Mouse (Mus musculus) gastrocnemius, postnatal 10 days (tissue): ENCODE measurements around the gene Cd3d. TPM values are rescaled to one million over a fixed set of nuclear protein-coding genes. Genes with fewer than 3 reads are reported as not detected.

ENCODE experiments used
- DNase-seq: peaks from one replicate; pipeline ENCODE4 v3.0.0; 2021; ENCODE audit warnings: mixed read lengths
- total RNA-seq, 2 experiments: library from RNA; stranded (reverse); gene quantifications; 2 replicates each; pipeline ENCODE4 v1.2.3; 2021

Cd3d gene
- total RNA-seq, 2 experiments from 2014 or later: 0.32 TPM; not detected in 1

DNA sequence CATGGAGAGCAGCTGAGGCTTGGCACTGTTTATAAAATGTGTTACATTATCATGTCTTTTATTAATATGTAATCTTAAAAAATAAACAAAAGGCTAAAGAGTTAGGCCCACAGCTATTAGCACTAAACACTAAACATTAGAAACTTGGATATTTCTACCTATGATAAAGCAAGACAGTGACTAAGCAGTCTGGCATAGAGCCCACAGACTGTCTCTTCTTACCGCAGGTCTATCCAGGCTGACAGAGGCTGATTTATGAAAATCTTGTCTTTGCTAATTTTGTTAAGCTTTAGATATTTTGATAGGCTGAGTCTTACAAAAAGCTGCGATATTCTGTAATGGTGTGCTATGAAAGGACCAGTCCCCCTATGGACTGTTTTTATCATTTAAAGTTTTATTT is 11.7 kb downstream of the Cd3d start:
- DNase-seq: no peak

DNA sequence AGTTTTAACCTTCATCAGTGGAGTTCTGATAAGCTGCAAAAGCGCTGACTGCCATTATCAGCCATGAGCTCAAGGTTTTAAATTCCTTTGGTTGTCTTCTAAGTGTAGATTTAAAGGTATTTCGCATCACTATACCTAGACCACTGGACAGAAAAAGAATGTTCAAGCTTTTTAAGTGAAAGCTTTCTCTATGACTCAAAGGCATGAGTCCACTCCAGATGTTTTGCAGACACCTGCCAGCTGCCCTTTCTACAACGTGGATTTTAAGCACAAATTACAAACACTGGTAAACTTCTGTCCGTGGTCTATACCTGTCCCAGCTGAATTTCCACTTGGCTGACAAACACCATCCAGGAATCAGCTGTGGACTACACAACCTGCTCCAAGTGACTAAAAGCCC is 13.4 kb downstream of the Cd3d start:
- no peak for DNase-seq

DNA sequence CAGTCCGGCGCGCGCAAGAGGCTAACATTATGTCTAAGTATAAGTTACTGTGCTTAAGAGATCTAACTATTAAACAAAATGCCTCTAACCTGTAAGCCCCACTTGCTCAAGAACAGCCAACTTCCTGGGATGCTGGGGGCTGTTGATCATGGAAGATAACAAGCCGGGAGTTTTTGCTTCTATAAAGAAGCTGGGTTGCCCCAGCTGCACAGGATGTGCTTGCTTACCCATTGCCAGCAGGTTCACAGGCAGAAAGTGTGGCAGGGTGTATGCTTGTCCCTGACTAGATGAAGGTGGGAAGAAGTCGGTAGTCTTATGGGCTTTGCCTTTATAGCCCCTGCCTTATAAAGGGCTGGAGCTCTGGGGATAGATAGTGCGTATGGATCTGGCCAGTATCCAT is 15.0 kb downstream of the Cd3d start:
- DNase-seq: no peak

DNA sequence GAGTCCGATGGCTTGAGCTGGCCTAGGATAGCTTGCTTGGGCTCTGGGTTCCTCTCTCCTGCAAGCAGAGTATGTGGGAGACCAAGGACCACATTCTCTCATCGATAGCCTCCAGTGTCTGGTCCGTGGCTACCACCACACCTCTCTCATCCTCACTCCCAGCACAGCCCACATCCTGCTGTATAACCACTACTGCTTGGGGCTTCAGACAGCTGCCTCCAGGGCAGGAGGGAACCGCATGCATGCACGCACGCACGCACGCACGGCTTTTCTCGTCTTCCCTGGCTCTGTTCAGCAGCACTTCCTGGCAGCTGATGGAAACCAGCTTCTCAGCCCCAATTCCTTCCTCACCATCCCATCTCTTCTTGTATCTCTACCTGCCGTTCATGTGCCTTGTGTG is 16.6 kb downstream of the Cd3d start:
- DNase-seq: no peak

DNA sequence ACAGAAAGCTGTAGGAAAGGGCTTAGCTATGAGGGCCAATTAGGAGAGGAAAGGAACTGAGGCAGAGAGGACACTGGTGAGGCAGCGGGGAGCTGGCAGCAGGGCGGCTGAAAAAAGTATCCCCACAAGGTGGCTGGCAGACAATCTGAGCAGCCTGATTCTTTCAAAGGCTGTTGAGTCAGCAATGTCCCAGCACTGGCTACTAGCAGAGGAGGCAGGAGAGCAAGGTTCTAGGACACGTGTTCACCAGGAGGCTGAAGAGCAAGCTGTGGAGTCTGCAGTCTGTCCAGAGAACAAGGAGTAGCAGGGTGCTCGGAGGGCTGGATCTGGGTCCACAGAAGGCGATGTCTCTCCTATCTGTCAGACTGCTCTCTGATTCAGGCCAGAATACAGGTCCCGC is 17.6 kb downstream of the Cd3d start:
- DNase-seq: no peak

DNA sequence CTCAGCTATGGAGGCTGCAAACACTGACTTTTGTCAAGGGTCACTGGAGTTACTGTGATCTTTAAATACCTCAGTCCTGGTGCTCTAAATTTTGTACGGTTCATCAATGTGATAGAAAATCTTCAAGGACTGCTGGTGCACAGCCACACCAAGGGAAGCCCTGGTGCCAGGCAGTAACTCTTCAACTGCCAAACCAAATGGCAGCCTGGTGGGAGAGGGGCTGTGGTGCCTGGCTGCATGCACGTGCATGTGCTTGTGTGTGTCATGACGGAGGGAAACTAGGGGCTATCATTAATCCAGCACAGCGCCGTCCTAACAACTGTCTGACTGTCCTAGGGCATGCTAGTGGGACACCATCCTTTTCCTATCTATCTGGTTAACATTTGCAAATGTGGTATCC is 18.2 kb downstream of the Cd3d start:
- DNase-seq: no peak

DNA sequence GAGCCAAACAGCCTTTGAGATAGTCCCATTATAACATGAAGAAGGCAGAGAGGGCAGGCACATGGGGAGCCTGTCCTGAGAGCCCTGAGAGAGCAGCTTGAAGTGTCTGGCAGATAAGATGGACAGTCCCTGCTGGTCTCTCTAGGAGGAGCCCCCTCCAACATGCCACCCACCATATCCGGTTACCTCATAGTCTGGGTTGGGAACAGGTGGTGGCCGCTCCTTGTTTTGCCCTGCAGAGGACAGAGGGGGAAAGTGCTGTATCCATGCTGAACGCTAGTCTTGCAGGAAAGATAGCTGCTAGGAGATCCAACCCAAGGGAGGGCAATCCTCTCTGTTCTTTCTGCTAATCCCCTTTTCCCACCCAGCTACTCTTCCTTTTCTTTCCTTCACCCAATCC is 18.7 kb downstream of the Cd3d start:
- no peak for DNase-seq

DNA sequence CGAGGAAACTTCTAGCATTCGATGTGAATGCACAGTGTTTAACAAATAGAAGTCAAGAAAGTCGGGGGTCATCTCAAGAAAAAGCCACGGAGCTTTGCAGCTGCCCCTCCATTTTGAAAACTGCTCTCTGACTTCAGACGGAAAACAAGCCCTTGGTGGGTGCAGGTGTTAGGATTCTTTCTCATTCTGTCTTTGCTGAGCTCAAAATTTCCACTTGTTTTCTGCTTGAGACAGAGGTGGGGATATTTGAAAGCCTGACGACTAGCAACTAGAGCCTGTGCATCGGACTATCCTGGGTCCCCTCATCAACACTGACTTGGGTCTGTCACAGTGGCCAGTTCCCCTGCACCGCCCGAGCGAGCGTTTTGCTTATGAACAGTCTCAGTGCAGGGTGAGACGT is 25.8 kb downstream of the Cd3d start:
- DNase-seq: no peak

DNA sequence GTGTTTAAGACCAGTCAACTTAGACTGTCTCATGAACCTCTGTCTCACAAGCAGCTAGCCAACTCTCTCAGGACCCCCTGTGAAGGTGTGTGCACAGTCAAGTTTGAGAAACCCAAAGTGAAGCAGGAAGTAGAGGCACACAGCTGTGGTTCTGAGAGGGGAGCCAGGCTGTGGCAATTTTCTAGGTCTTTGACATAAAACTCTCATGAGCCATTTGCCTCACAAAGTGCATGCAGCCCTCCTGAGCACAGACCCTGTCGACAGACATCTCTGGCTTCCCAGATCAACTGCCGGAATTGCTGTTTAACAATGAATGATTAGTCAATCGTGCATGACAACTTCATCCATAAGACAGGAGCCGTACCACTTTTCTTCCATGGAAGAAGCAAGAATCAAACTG is 26.8 kb downstream of the Cd3d start:
- DNase-seq: no peak

DNA sequence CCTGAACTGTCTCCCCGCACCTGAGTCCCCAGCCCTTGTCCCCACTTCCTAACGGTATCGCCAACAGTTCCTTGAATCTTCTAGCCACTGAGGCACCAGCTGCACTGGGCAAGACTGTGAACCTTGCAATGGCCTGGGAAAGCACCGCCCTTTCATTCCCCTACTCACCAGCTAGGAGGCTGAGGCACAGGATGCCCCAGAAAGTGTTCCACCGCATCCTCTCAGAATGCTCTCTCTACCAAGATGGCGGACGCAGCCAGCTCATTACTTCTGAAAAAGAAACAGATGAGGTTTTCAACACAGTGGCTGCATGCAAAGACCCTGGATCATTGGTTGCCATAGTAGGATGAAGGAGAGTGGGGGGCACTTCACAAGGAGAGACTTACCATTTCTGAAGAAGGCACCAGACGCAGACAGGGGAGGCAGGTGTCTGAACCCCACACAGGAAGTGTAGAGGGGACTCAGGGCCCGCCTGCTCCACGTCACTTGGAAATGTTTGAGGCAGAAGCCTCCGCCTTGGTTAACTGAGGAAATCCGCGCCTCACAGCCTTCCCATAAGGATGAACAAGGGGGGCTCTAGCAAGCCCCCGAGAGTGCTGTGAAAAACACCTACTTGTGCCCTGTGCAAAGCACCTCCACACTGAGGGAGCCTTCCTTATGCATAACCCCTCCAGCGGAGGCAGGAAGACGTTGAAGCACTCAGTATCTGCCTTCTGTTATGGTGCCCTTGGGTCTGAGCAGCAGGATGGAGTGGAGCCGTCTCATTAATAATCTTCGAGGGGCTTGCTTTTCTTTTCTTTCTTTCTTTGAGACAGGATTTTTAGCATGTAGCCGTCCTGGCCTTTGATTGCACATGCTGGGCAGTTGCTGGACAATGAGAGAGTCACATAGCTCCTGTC is 27.8 kb downstream of the Cd3d start, which contains the start of gene Cd3e:
Cd3e (minus strand) TSS at position 448 of the 899 bp plus-strand sequence.
- DNase-seq: no peak

DNA sequence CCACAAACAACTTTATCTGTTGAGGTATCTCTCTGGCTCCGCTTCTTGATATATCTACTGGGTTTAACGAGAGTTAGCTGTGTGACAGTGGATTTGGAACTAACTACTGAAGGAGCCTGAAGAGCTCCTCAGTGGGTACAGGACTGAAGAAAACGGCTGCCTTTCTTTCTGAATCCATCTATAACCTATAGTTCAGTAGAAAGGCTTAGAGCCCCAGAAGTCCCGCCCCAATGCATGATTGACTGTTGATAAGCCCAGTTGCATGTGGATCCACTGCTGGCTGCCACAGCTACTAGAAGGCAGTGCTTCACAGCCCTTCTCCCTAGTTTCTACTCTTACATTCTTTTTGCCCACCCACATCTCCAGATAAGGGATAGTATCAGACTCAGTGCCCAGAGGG is 28.9 kb downstream of the Cd3d start:
- DNase-seq: no peak

DNA sequence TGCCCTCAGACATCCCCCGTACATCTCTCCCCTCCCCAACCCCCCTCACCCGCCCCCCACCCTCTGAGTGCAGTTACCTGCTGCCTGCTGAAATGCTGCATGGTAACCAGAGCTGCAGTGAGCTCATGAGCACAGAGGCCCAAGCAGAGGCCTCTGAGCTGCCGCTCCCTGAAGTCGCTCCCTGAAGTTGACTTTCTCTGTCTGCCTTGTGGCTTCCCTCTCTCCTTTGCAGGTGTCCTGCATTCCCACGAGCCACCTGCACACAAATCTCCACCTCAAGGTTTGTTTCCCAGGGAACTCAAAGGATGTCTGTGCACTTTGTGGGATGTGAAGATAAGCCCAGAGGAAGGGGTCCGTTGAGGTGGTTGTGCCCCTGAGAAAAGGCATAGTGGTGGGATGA is 29.7 kb downstream of the Cd3d start:
- DNase-seq: no peak

DNA sequence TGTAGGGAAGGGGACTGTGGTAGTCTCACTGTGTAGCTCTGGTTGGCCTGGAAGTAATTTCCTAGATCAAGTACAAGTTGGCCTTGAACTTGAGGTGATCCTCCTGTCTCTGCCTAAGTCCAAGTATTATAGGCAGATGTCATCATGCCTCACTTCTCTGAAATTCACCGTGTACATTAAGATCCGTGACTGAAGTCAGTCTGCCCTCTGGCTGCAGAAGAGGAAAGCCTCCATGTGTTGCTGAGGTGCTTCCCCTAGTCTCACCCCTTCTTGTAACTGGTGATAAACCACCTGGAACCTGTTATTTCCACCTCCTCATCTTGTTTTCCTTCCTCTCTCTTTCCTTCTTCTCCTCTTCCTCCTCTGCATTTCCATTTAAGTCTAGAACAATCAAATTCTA is 33.3 kb downstream of the Cd3d start:
- DNase-seq: no peak

DNA sequence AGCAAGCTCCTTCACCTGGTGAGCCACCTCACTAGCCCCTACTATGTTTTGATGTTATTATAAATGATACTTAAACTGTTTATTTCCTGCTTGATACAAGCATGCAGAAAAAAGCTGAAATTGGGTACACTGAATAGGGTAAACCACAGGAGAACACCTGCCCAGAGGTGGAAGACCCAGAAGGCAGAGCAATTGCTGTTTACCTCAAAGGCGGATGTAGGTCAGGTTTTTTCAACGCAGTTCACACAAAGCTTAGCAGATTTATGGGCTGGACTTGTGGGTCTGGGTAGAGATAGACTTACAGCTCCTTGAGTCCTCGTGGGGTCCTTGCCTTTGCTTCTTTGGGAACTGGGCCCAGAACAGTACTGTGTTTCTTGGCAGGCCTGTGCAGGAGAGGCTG is 34.3 kb downstream of the Cd3d start:
- no peak for DNase-seq

DNA sequence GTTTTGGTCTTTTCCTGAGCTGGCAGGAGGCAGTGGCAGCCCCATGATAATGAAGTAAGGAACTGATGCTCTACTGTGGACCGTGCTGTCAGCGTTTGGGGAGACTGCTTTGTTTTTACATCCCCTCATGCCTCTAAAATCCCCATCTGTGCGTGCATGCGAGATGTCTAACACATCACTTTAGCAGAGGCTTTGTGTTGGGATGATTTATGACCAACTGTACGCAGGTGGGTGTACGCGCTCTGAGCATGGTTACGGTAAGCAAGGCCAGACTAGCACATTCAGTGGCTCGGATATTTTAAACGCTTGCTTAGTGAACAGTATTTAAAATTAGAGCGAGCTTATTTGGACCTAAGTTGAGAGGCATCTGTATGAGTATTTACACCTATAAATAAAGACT is 36.4 kb downstream of the Cd3d start:
- no peak for DNase-seq

DNA sequence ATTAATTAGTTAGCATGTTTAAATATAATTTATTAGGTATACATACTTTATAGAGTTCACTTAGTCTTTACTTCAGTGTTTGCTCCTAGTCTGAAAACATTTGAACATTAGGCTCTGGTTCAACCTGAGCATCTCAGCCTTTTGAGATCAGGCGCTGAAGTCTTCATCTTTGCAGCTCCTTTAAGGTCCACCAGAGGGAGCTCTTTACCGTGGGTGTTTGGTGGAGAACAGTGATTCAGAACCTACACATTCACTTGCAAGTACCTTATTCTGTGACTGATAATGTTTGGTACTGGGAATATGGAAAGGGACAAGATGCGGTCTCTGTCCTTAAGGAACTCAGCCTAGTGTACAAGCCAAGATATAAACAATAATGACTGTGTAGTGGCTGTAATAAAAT is 41.2 kb downstream of the Cd3d start:
- DNase-seq: peak; percentile 24

DNA sequence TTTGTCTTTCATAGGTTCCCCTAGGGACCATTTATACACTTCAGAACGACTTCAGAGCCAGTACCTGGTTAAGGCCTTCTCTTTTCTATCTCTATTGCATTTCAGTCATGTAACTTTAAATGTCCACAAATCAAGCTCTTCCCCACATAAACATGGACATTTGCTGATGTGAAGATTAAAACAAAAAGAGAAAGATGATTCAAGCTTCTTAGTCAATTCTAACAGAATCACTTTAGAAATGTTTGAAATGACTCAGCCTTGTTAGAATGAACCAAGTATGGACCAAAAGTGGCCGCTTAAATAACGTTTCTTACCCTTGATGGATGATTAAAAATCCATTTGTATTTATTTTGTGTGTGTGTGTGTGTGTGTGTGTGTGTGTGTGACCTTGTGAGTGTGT is 42.1 kb downstream of the Cd3d start:
- DNase-seq: no peak

DNA sequence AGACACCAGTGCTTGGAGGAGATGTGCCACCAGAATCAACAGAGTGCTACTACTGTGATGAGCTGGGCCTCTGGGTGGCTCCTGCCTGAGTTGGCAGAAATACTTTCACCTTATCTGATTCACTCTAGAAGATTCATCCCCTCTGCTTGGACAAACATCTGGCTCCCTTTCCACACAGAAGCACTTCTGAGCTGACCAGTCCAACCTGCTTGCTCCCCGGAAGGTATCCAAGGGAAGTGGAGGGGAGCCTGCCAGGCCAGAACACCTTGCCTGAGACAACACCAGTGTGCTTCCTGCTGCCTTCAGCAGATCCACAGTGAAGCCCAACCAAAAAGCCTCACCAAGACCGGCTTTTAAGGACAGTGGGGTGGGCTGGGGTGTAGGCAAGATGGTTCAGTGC is 42.6 kb downstream of the Cd3d start:
- no peak for DNase-seq

DNA sequence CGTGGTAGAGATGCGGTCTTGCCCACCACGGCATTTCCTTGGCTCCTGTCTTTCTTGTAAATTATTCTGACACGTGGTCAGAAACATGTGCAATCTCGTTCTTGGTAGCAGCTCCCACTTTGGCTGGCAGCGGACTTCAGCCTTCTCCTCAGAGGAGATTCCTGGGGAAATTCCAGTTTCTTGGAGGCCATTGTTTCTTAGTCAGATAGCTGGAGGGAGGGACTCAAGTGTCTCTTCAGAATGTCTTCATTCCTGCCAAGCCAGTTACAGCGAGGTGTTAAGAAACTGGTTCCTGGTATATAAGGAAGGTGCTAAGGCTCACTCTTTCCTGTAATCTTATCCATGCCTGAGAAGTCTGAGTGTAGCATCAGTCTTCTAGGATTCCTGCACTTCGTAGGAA is 45.8 kb downstream of the Cd3d start:
- DNase-seq: no peak

DNA sequence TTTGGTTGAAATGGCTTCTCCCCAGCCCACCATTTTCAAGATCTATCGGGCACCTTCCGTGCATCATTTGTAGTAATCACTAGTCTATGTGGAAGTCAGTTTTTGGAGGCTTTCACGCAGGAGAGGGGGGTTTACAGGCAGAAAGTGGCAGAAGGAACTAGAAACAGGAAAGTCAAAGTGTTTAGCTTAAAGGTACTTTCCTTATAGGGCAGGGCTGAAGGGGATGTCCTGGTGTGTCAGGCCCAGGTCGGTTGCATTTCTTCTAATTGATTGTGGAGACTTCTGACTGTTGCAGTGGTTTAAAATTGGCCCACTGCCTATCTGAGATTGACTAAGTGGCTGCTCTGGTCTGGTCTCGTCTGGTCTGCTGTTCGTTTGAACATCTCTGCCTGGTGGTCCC is 48.8 kb downstream of the Cd3d start:
- DNase-seq: no peak

DNA sequence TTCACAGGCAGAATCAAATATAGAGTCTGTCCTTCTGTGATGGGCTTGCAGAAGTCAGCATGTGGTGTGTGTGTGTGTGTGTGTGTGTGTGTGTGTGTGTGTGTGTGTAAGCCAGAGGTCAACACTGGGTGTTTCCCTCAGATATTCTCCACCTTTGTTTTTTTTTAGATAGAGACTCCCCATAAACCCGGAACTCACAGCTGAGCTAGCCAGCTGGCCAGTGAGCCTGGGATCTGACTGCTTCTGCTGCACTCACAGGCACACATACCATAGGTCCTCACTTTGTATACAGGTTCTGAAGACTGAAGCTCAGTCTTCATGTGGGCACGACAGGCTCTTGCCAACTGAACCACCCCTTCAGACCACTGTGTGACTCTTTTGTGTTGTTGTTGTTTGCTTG is 50.7 kb downstream of the Cd3d start:
- DNase-seq: no peak

DNA sequence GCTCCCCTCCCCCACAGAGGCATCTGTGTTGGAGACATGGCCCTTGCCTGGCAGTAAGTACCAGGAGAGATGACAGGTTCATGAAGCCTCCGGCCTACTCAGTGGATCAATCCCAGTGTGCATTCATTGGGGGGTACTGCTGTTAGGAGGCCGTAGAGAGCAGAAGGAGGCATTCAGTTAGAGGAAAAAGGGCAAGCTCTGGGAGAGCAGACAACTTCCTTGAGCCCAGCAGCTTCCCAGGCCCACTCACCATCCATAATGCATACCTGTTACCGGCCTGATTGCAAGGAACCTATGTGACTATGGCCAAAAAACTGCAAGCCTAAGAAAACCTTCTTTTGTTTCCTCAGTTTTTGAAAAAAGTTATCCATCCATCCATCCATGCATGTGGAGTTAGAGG is 52.9 kb downstream of the Cd3d start:
- DNase-seq: no peak
